Mouse (Mus musculus) olfactory bulb, adult 2 months (tissue): ENCODE data around the gene Wnt3.

Experiments used
- CTCF ChIP-seq: fragments of 200-500 bp; IDR thresholded peaks from 2 replicates; pipeline ENCODE4 v1.5.1; 2012; ENCODE audit warnings: low read depth, mild to moderate bottlenecking, low read length, moderate library complexity; ENCODE audit not compliant: insufficient read depth
- POLR2A ChIP-seq: fragments of 200-500 bp; IDR thresholded peaks from 2 replicates; pipeline ENCODE4 v1.6.1; 2012; ENCODE audit warnings: mild to moderate bottlenecking, low read depth, low read length, moderate library complexity; ENCODE audit not compliant: insufficient read depth

DNA sequence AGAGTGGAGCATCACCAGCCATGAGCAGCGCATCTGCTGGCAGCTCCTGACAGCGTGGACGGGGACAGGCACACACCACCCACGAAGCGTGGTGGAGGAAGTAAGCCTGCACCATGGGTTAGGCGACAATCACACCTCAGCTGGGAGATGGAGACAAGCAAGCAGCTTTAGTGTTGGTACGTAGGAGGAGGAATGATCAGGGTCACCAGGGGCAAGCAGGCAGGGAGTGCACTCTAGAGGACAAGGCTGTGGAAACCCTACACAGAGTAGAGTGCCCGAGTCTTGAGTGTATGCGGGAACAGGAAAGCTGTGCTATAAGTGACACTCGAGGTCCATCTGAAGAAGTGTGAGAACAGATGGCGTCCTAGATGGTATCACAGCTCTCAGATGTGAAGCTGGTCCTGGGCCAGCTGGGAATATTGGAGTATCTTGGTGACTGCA, 49.6 kb upstream of the Wnt3 start:
- TF ChIP-seq CTCF: no peak
- no peak for TF ChIP-seq POLR2A
